Mouse (Mus musculus): Measurements from ENCODE around the gene Sepsecs. TPM values are rescaled to one million over a fixed set of nuclear protein-coding genes. Genes with fewer than 3 reads are reported as not detected.

The Sepsecs gene
- polyA plus RNA-seq, 1 experiment from 2014 or later: 12.0 TPM

DNA sequence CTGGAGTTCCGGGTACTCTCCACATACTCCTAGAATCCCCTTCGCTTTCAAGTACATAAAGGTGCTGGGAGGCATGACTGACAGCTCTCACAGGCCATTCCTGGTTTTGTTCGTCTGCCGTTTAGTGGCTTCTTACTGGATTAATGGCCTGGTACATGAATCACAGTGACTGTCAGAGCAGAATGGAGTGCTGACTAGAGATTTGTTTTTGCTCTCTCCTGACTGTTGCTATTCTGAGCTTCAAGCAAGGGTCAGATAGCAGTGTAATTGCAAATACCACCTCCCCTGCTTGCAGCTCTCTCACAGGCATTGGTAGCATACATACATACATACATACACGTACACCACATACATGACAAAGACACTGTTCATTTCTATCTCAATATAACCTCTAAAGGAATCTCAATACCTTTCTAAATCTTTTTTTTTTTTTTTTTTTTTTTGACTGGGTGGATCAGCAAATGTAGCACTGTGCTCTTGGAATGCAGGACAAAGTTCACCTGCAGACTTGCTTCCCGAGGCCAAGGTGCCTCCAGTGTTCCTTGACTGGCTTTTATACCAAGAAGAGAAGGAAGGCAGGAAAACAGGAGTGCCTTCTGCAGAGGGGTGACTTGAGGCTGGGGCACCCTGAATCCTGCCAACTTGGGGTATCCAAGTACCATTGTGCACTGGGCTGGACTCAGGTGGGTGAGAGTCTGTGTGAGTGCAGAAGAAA is 18.4 kb upstream of the Sepsecs start:
- H3K9ac ChIP-seq (replicated peaks): no peak overlapping the region
- no peaks in the 10 kb centered on the region for H3K9me3 ChIP-seq (ENCODE audit: low read length)
- 65% methylated on average over 6 of the region's 6 CpGs for WGBS (ENCODE audit: insufficient replicate concordance)
- H3K27me3 ChIP-seq (ENCODE audit: insufficient read depth, low read length): no peaks in the 10 kb centered on the region
- ATAC-seq: no peak
- DNase-seq: no peak
- H3K4me3 ChIP-seq (ENCODE audit: low read depth, low read length): no peak overlapping the region
- no peaks in the 10 kb centered on the region for H3K36me3 ChIP-seq (replicated peaks; ENCODE audit: insufficient read depth, low read length)
- no peaks in the 10 kb centered on the region for H3K4me1 ChIP-seq (ENCODE audit: insufficient read depth)
- TF ChIP-seq EP300 (IDR thresholded peaks at IDR 0.05; ENCODE audit: low read depth): no peak
- TF ChIP-seq CTCF (IDR thresholded peaks at IDR 0.05; ENCODE audit: low read depth): no peak
- no peak overlapping the region for H3K4me2 ChIP-seq (ENCODE audit: low read depth, low read length)
- no peak overlapping the region for H3K27ac ChIP-seq (ENCODE audit: low read depth)

DNA sequence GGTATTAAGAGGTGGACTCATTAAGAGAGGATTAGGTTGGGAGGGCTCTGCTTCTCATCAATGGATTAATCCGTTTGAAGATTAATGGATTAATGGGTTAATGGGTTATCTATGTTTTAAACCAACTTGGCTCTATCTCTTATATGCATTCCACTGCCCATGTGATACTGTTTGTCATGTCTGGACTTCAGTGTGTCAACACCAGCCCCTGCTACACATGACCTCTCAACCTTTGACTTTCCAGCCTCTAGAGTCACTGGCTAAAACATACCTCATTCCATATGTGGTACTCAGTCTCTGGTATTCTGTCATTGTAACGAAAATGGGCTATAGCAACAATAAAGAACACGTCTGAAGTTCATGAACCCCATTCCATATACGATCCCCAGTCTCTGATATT is 11.6 kb upstream of the Sepsecs start:
- 61% methylated on average over 4 of the region's 4 CpGs for WGBS (ENCODE audit: insufficient replicate concordance)
- H3K4me2 ChIP-seq (ENCODE audit: low read depth, low read length): no peak overlapping the region

GRCm38 (mm10) chr5:52680191-52680590 is 10.7 kb upstream of the Sepsecs start:
- ATAC-seq (no peak), DNase-seq (no peak)
- no peak overlapping the region for H3K4me2 ChIP-seq (ENCODE audit: low read depth, low read length)
- H3K27me3 ChIP-seq (ENCODE audit: insufficient read depth, low read length): no peaks in the 10 kb centered on the region
- no peak for TF ChIP-seq CTCF (IDR thresholded peaks at IDR 0.05; ENCODE audit: low read depth)
- no peak for TF ChIP-seq EP300 (IDR thresholded peaks at IDR 0.05; ENCODE audit: low read depth)
- peaks cover 8% of the 10 kb centered on the region for H3K4me1 ChIP-seq (ENCODE audit: insufficient read depth)
- H3K27ac ChIP-seq (ENCODE audit: low read depth): no peak overlapping the region
- 66% methylated on average over 4 of the region's 4 CpGs for WGBS (ENCODE audit: insufficient replicate concordance)
- H3K9ac ChIP-seq (replicated peaks): no peak overlapping the region
- no peak overlapping the region for H3K4me3 ChIP-seq (ENCODE audit: low read depth, low read length)
- no peaks in the 10 kb centered on the region for H3K9me3 ChIP-seq (ENCODE audit: low read length)
- H3K36me3 ChIP-seq (replicated peaks; ENCODE audit: insufficient read depth, low read length): no peaks in the 10 kb centered on the region

More for the DNA sequence above, 11.6 kb upstream of the Sepsecs start:
- Histone ChIP-seq H3K27ac (ENCODE audit: low read depth) (no peak overlapping the region), H3K9ac (replicated peaks) (no peak overlapping the region), H3K27me3 (ENCODE audit: insufficient read depth, low read length) (no peaks in the 10 kb centered on the region), H3K4me1 (ENCODE audit: insufficient read depth) (peaks cover 8% of the 10 kb centered on the region), H3K9me3 (ENCODE audit: low read length) (no peaks in the 10 kb centered on the region), H3K4me3 (ENCODE audit: low read depth, low read length) (no peak overlapping the region), H3K36me3 (replicated peaks; ENCODE audit: insufficient read depth, low read length) (no peaks in the 10 kb centered on the region)
- DNase-seq (no peak), ATAC-seq (peak; percentile 67; the same call in 1 of the 2 replicates)
- TF ChIP-seq EP300 (IDR thresholded peaks at IDR 0.05; ENCODE audit: low read depth): no peak
- no peak for TF ChIP-seq CTCF (IDR thresholded peaks at IDR 0.05; ENCODE audit: low read depth)

DNA sequence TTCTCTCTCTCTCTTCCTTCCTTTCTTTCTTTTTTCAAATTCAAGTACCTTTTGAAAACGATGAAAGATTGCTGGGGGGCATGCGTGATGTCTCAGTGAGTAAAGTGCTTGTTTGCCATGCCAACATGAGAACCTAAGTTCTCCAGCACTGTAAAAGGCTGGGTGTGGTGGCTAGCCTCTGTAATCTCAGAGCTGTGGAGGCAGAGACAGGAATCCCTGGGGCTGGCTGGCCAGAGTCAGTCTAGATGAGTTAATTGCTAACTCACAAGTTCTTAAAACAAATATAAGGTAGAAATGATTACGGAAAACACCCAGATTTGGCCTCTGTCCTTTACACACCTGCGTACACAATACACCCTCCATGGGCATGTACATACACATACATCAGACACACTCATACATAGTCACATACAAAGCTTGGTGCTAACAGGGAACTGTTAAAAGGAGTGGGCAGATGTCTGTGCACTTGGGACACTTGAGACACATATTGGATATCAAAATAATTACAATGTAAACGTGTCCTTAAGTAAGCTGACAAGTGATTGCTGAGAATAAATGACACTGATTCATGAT is 9.1 kb upstream of the Sepsecs start:
- Histone ChIP-seq H3K9me3 (ENCODE audit: low read length) (no peaks in the 10 kb centered on the region), H3K27me3 (ENCODE audit: insufficient read depth, low read length) (no peaks in the 10 kb centered on the region), H3K36me3 (replicated peaks; ENCODE audit: insufficient read depth, low read length) (no peaks in the 10 kb centered on the region), H3K4me1 (ENCODE audit: insufficient read depth) (peaks cover 8% of the 10 kb centered on the region), H3K27ac (ENCODE audit: low read depth) (no peak overlapping the region), H3K9ac (replicated peaks) (no peak overlapping the region), H3K4me2 (ENCODE audit: low read depth, low read length) (no peak overlapping the region), H3K4me3 (ENCODE audit: low read depth, low read length) (no peak overlapping the region)
- ATAC-seq: no peak
- 58% methylated on average over 5 of the region's 5 CpGs for WGBS (ENCODE audit: insufficient replicate concordance)
- TF ChIP-seq EP300 (IDR thresholded peaks at IDR 0.05; ENCODE audit: low read depth) (no peak), CTCF (IDR thresholded peaks at IDR 0.05; ENCODE audit: low read depth) (no peak)
- no peak for DNase-seq

- TF ChIP-seq EP300 (IDR thresholded peaks at IDR 0.05; ENCODE audit: low read depth) (no peak), CTCF (IDR thresholded peaks at IDR 0.05; ENCODE audit: low read depth) (no peak)
- Histone ChIP-seq H3K4me3 (ENCODE audit: low read depth, low read length) (no peak overlapping the region), H3K36me3 (replicated peaks; ENCODE audit: insufficient read depth, low read length) (no peaks in the 10 kb centered on the region), H3K4me2 (ENCODE audit: low read depth, low read length) (no peak overlapping the region), H3K4me1 (ENCODE audit: insufficient read depth) (peaks cover 8% of the 10 kb centered on the region), H3K27ac (ENCODE audit: low read depth) (no peak overlapping the region), H3K9me3 (ENCODE audit: low read length) (no peaks in the 10 kb centered on the region), H3K9ac (replicated peaks) (no peak overlapping the region), H3K27me3 (ENCODE audit: insufficient read depth, low read length) (no peaks in the 10 kb centered on the region)
- DNase-seq (no peak), ATAC-seq (no peak)
- 56% methylated on average over 3 of the region's 3 CpGs for WGBS (ENCODE audit: insufficient replicate concordance)
These were observed 7.6 kb upstream of the Sepsecs start for GRCm38 (mm10) chr5:52677126-52677525.

DNA sequence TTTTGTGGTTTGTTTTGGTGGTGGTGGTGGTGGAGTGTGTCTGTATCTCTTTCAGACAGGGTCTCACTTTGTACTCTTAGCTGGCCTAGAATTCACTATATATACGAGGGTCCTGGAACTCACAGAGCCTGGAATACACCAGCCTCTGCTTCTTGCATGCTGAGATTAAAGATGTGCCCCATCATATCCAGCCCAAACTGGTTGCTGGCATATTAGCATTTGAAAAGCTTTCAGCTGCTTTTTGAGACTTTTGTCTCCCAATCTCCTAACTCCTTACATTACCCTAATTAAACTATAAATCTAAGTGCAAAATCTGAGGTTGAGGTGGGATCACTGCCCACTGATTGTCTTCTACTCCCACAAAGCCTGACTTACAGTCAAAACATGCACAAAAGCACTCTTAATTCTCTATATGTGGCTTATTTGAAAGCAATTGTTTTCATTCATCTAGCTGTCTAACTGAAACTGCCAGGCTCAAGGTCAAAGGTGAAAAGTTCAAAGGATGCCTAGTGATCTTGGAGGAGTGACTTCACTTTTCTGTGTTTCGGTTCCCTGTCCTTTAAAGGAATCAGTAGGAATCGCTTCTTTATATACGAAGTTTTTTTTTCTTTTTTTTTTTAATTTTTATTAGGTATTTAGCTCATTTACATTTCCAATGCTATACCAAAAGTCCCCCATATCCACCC is 5.0 kb upstream of the Sepsecs start:
- H3K27me3 ChIP-seq (ENCODE audit: insufficient read depth, low read length): no peaks in the 10 kb centered on the region
- H3K36me3 ChIP-seq (replicated peaks; ENCODE audit: insufficient read depth, low read length): no peaks in the 10 kb centered on the region
- 65% methylated on average over 4 of the region's 4 CpGs for WGBS (ENCODE audit: insufficient replicate concordance)
- H3K27ac ChIP-seq (ENCODE audit: low read depth): no peak overlapping the region
- H3K4me3 ChIP-seq (ENCODE audit: low read depth, low read length): no peak overlapping the region
- no peaks in the 10 kb centered on the region for H3K9me3 ChIP-seq (ENCODE audit: low read length)
- TF ChIP-seq EP300 (IDR thresholded peaks at IDR 0.05; ENCODE audit: low read depth) (no peak), CTCF (IDR thresholded peaks at IDR 0.05; ENCODE audit: low read depth) (no peak)
- H3K4me1 ChIP-seq (ENCODE audit: insufficient read depth): peaks cover 8% of the 10 kb centered on the region
- ATAC-seq: no peak
- DNase-seq: no peak
- no peak overlapping the region for H3K9ac ChIP-seq (replicated peaks)
- no peak overlapping the region for H3K4me2 ChIP-seq (ENCODE audit: low read depth, low read length)

Measured in liver, postnatal 0 days (tissue).